Mouse (Mus musculus): ENCODE data around the gene Pip5k1c. TPM values are rescaled to one million over a fixed set of nuclear protein-coding genes. Genes with fewer than 3 reads are reported as not detected.

Gene Pip5k1c
- polyA plus RNA-seq, 1 experiment from 2014 or later: 159 TPM

DNA sequence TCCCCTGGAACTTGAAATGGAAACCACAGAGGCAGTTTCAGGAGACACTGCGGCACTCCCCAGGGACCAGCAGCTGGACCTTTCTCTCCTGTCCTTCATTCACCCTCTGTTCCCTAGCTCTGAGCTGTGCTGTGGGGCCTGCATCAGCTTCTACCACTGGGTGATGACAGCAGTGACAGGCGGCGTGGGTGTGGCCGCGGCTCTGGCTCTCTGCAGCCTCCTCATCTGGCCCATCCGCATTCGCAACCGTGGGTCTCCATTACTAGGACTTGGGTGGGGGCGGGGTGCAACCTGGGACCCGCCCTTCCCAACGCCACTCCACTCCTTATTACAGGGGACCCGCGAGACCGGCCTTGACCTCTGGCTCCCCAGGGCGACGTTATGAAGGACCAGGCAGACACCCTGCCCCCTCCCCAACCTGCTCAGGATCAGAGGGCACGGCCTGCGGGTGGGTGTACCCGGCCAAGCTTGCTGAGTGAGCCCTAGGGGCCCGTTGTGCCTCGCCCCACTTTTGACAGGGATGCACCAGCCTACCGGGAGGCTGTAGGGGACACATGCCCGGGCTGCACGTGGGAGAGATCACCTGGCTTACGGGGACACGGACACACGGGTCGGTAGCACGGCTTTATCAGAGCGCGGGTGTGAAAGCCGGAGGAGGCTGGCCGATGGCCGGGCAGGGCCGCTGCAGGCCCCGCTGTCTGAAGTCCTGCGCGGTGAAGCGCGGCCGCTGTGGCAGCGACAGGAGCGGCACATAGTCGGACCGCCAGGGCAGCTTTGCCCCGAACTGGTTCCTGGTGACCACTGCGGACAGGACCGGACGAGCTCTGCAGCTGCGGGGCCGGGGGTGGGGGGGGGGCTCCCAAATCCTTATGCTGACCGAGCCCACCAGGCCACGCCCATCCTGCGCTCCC, 70.9 kb downstream of the Pip5k1c start:
- no peak for ATAC-seq (replicated peaks)
- H3K4me2 ChIP-seq: peak overlapping the region; percentile 45

GRCm38 (mm10) chr10:81364666-81365065, 71.9 kb downstream of the Pip5k1c start:
- 11% methylated on average over 28 of the region's 28 CpGs for WGBS
- no peaks in the 10 kb centered on the region for H3K9me3 ChIP-seq
- H3K27ac ChIP-seq: no peak overlapping the region
- H3K4me3 ChIP-seq: peak overlapping the region; percentile 17
- H3K4me2 ChIP-seq: peak overlapping the region; percentile 45
- peaks cover 13% of the 10 kb centered on the region for H3K27me3 ChIP-seq (replicated peaks)
- peaks cover 27% of the 10 kb centered on the region for H3K36me3 ChIP-seq (replicated peaks)
- ATAC-seq (replicated peaks): no peak; the same call in 1 of the 2 replicates
- peaks cover 30% of the 10 kb centered on the region for H3K4me1 ChIP-seq
- H3K9ac ChIP-seq: peak overlapping the region; percentile 23; the same call in 1 of the 2 replicates

More for the DNA sequence above, 70.9 kb downstream of the Pip5k1c start:
- H3K9ac ChIP-seq: peak overlapping the region; percentile 19
- no peaks in the 10 kb centered on the region for H3K9me3 ChIP-seq
- 16% methylated on average over 54 of the region's 54 CpGs for WGBS
- peaks cover 17% of the 10 kb centered on the region for H3K36me3 ChIP-seq (replicated peaks)
- no peak overlapping the region for H3K27ac ChIP-seq
- peaks cover 13% of the 10 kb centered on the region for H3K27me3 ChIP-seq (replicated peaks)
- H3K4me3 ChIP-seq: peak overlapping the region; percentile 17
- H3K4me1 ChIP-seq: peaks cover 33% of the 10 kb centered on the region

DNA sequence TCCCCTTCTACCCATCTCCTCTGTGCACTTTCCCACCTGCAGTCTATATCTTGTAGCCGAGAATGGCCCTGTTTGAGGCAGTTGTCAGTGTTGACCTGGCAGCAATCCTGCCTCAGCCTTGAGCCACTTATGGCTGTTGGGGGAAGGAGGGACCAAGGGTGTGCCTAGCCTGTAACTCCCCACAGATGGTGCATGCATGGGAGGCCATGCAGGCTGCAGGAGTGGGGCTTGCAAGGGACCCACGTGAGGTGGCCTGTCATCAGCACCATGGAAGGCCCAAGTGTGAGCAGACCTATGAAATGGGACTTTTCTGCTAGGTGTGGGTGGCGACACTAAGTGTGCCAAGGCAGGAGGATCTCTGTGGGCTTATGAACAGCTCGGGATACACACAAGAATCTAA, 72.3 kb downstream of the Pip5k1c start:
- peaks cover 31% of the 10 kb centered on the region for H3K36me3 ChIP-seq (replicated peaks)
- no peak; the same call in 1 of the 2 replicates for ATAC-seq (replicated peaks)
- 33% methylated on average over 4 of the region's 4 CpGs for WGBS
- H3K4me1 ChIP-seq: peaks cover 30% of the 10 kb centered on the region
- H3K9ac ChIP-seq: no peak overlapping the region
- H3K9me3 ChIP-seq: no peaks in the 10 kb centered on the region
- no peak overlapping the region for H3K27ac ChIP-seq
- H3K4me3 ChIP-seq: no peak overlapping the region
- no peak overlapping the region for H3K4me2 ChIP-seq
- H3K27me3 ChIP-seq (replicated peaks): peaks cover 13% of the 10 kb centered on the region

DNA sequence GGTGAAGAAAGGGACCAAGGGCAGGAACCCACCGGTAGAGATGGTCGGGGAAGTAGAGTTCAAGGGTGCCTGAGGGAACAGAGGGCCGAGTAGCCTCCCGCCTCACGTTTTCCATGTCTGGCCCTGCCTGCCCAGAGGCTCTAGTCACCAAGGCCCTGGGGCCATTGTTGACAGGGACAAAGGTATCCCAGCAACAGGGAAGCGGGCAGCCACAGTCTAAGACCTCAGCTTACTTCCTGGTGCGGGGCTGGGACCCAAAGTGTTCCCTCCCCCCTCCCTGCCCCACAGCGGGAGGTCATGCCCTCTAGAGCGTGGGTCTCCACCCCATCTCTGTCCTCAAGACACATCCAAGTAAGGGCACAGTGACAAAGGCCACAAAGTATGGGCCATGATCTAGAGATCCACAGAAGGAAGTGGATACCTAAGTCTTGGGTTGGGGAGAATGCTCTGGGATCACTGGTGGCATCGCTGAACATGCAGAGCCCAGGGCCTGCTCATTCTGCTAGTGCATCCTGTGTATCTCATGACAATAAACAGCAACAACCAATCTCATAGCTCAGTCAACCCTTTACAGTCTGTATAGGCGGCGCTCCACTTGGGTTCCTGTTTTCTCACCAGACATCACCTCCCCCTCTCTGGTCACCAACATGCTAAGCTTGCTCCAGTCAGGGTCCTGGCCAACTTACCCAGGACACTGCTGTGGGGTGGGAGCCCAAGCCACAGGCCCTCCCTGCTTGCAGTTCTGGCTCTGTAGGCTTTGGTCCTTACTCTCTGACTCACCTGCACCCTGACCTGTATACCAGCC, 73.1 kb downstream of the Pip5k1c start, which contains the start of gene 4930404N11Rik:
TSS of gene 4930404N11Rik (minus strand) at position 145 of the 805 bp plus-strand sequence.
- H3K9ac ChIP-seq: peak within 1 kb of the TSS; percentile 23; the same call in 1 of the 2 replicates
- no peak for ATAC-seq (replicated peaks)
- H3K27ac ChIP-seq: no peak within 1 kb of the TSS

DNA sequence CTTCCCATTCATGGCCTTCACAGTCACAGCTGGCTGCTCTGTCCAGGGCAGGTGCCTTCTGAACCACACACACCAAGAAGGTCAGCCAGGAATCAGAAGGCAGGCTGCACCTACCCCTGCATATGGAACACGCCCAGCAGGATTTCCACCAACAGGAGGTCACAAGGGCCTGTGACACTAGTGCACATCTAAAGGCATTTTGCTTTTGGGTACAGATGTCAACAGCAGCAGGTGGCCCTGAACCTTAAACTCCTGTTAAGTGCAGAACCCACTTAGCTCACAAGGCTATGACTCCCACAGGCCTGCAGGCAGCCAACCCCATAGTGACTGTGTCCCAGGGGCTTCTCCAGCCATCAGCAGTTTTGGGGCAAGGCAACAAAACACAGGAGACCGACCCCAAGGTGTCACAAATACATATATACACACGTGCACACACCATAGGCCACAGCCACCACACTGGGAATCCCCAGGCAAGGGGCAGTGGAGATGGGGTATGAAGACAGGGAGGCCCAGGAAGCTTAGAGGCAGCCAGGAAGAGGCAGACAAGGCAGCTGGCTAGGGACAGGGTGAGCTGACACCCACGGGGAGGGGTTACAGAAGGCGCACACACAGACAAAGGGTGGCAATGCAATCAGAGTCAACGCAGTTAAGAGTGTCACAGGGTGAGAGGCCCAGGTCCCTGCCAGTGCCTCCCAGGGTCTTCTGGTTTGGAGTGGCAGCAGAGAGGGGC, 73.9 kb downstream of the Pip5k1c start:
- Histone ChIP-seq H3K9me3 (no peaks in the 10 kb centered on the region), H3K27me3 (replicated peaks) (peaks cover 13% of the 10 kb centered on the region), H3K27ac (no peak overlapping the region), H3K9ac (no peak overlapping the region), H3K4me3 (no peak overlapping the region), H3K4me1 (peaks cover 24% of the 10 kb centered on the region), H3K4me2 (no peak overlapping the region), H3K36me3 (replicated peaks) (peaks cover 42% of the 10 kb centered on the region)
- ATAC-seq (replicated peaks): no peak
- WGBS: 75% methylated on average over 6 of the region's 6 CpGs

More for the DNA sequence above, 73.1 kb downstream of the Pip5k1c start, which contains the start of gene 4930404N11Rik:
- peaks cover 13% of the 10 kb centered on the region for H3K27me3 ChIP-seq (replicated peaks)
- peak within 1 kb of the TSS; percentile 45 for H3K4me2 ChIP-seq
- H3K4me3 ChIP-seq: peak within 1 kb of the TSS; percentile 17; the same call in 1 of the 2 replicates
- no peaks in the 10 kb centered on the region for H3K9me3 ChIP-seq
- H3K36me3 ChIP-seq (replicated peaks): peaks cover 38% of the 10 kb centered on the region
- peaks cover 25% of the 10 kb centered on the region for H3K4me1 ChIP-seq
- 18% methylated on average over 12 of the region's 12 CpGs for WGBS

GRCm38 (mm10) chr10:81367207-81367495, 74.4 kb downstream of the Pip5k1c start:
- Histone ChIP-seq H3K27ac (no peak overlapping the region), H3K9me3 (no peaks in the 10 kb centered on the region), H3K9ac (no peak overlapping the region), H3K4me3 (no peak overlapping the region), H3K4me2 (no peak overlapping the region), H3K27me3 (replicated peaks) (peaks cover 13% of the 10 kb centered on the region), H3K4me1 (peaks cover 24% of the 10 kb centered on the region), H3K36me3 (replicated peaks) (peaks cover 42% of the 10 kb centered on the region)
- 51% methylated on average over 6 of the region's 6 CpGs for WGBS
- no peak for ATAC-seq (replicated peaks)

Small RNA genes within 50 kb of the gene (microRNA-seq; reads per million reads assigned to microRNA genes)
- 18.9 reads per million, percentile 36 among the genes with 10 or more reads in this experiment for gene Mir3057

Other genes with a start within 250 kb of the Pip5k1c start
- gene Sgta, start 232.8 kb upstream of the Pip5k1c start, polyA plus RNA-seq (2015; fragmentation: Nextera tagmentation; extraction: Ambion mirVana): 353 and 376 TPM in 2 replicates
- gene Thop1, start 222.9 kb upstream of the Pip5k1c start, polyA plus RNA-seq (2015; fragmentation: Nextera tagmentation; extraction: Ambion mirVana): 48.8 and 52.2 TPM in 2 replicates
- gene Creb3l3, start 194.1 kb upstream of the Pip5k1c start, polyA plus RNA-seq (2015; fragmentation: Nextera tagmentation; extraction: Ambion mirVana): 0.36 and 0.48 TPM in 2 replicates
- gene Map2k2, start 187.0 kb upstream of the Pip5k1c start, polyA plus RNA-seq (2015; fragmentation: Nextera tagmentation; extraction: Ambion mirVana): 258 and 270 TPM in 2 replicates
- gene Zbtb7a, start 157.7 kb upstream of the Pip5k1c start, polyA plus RNA-seq (2015; fragmentation: Nextera tagmentation; extraction: Ambion mirVana): 16.2 and 16.7 TPM in 2 replicates
- gene Pias4, start 125.0 kb upstream of the Pip5k1c start, polyA plus RNA-seq (2015; fragmentation: Nextera tagmentation; extraction: Ambion mirVana): 59.2 and 66.3 TPM in 2 replicates
- gene Eef2, start 116.3 kb upstream of the Pip5k1c start, polyA plus RNA-seq (2015; fragmentation: Nextera tagmentation; extraction: Ambion mirVana): 588 and 606 TPM in 2 replicates
- gene Dapk3, start 110.0 kb upstream of the Pip5k1c start, polyA plus RNA-seq (2015; fragmentation: Nextera tagmentation; extraction: Ambion mirVana): 66.3 and 67.3 TPM in 2 replicates
- gene 4930442H23Rik, start 109.1 kb upstream of the Pip5k1c start, polyA plus RNA-seq (2015; fragmentation: Nextera tagmentation; extraction: Ambion mirVana): not detected in 2 replicates
- gene Nmrk2, start 90.9 kb upstream of the Pip5k1c start, polyA plus RNA-seq (2015; fragmentation: Nextera tagmentation; extraction: Ambion mirVana): 0.14 TPM in 1 of 2 replicates, not detected in the other
- gene Atcay, start 62.1 kb upstream of the Pip5k1c start, polyA plus RNA-seq (2015; fragmentation: Nextera tagmentation; extraction: Ambion mirVana): 95.3 and 96.7 TPM in 2 replicates
- gene Zfr2, start 59.8 kb upstream of the Pip5k1c start, polyA plus RNA-seq (2015; fragmentation: Nextera tagmentation; extraction: Ambion mirVana): 35.4 and 37.2 TPM in 2 replicates
- 37.2 and 40.1 TPM in 2 replicates for gene Matk, start 40.0 kb upstream of the Pip5k1c start, polyA plus RNA-seq (2015; fragmentation: Nextera tagmentation; extraction: Ambion mirVana)
- 124 and 126 TPM in 2 replicates for gene Mrpl54, start 26.0 kb upstream of the Pip5k1c start, polyA plus RNA-seq (2015; fragmentation: Nextera tagmentation; extraction: Ambion mirVana)
- 36.4 and 38.5 TPM in 2 replicates for gene Apba3, start 26.0 kb upstream of the Pip5k1c start, polyA plus RNA-seq (2015; fragmentation: Nextera tagmentation; extraction: Ambion mirVana)
- gene Tjp3, start 1.4 kb upstream of the Pip5k1c start, polyA plus RNA-seq (2015; fragmentation: Nextera tagmentation; extraction: Ambion mirVana): 6.9 and 8.0 TPM in 2 replicates
- gene Cactin, start 28.1 kb downstream of the Pip5k1c start, polyA plus RNA-seq (2015; fragmentation: Nextera tagmentation; extraction: Ambion mirVana): 35.8 and 38.3 TPM in 2 replicates
- 5.7 and 6.2 TPM in 2 replicates for gene Tbxa2r, start 35.8 kb downstream of the Pip5k1c start, polyA plus RNA-seq (2015; fragmentation: Nextera tagmentation; extraction: Ambion mirVana)
- not detected in 2 replicates for gene Gipc3, start 50.3 kb downstream of the Pip5k1c start, polyA plus RNA-seq (2015; fragmentation: Nextera tagmentation; extraction: Ambion mirVana)
- 26.6 and 29.9 TPM in 2 replicates for gene Hmg20b, start 57.5 kb downstream of the Pip5k1c start, polyA plus RNA-seq (2015; fragmentation: Nextera tagmentation; extraction: Ambion mirVana)
- 19.7 and 22.5 TPM in 2 replicates for gene Mfsd12, start 64.5 kb downstream of the Pip5k1c start, polyA plus RNA-seq (2015; fragmentation: Nextera tagmentation; extraction: Ambion mirVana)
- 1.1 TPM in 2 replicates for gene 4930404N11Rik, start 72.9 kb downstream of the Pip5k1c start, polyA plus RNA-seq (2015; fragmentation: Nextera tagmentation; extraction: Ambion mirVana)
- gene Fzr1, start 85.6 kb downstream of the Pip5k1c start, polyA plus RNA-seq (2015; fragmentation: Nextera tagmentation; extraction: Ambion mirVana): 153 and 159 TPM in 2 replicates
- gene Dohh, start 91.5 kb downstream of the Pip5k1c start, polyA plus RNA-seq (2015; fragmentation: Nextera tagmentation; extraction: Ambion mirVana): 90.4 and 92.6 TPM in 2 replicates
- 8.4 and 9.3 TPM in 2 replicates for gene Gm48551, start 91.5 kb downstream of the Pip5k1c start, polyA plus RNA-seq (2015; fragmentation: Nextera tagmentation; extraction: Ambion mirVana)
- 2.7 and 3.3 TPM in 2 replicates for gene Gm48552, start 96.0 kb downstream of the Pip5k1c start, polyA plus RNA-seq (2015; fragmentation: Nextera tagmentation; extraction: Ambion mirVana)
- gene Smim24, start 100.1 kb downstream of the Pip5k1c start, polyA plus RNA-seq (2015; fragmentation: Nextera tagmentation; extraction: Ambion mirVana): 1.4 and 1.6 TPM in 2 replicates
- 18.1 and 22.8 TPM in 2 replicates for gene Nfic, start 162.7 kb downstream of the Pip5k1c start, polyA plus RNA-seq (2015; fragmentation: Nextera tagmentation; extraction: Ambion mirVana)
- 106 and 109 TPM in 2 replicates for gene Celf5, start 189.7 kb downstream of the Pip5k1c start, polyA plus RNA-seq (2015; fragmentation: Nextera tagmentation; extraction: Ambion mirVana)
- 69.7 and 73.8 TPM in 2 replicates for gene Ncln, start 203.4 kb downstream of the Pip5k1c start, polyA plus RNA-seq (2015; fragmentation: Nextera tagmentation; extraction: Ambion mirVana)
- gene S1pr4, start 207.2 kb downstream of the Pip5k1c start, polyA plus RNA-seq (2015; fragmentation: Nextera tagmentation; extraction: Ambion mirVana): 0.71 and 1.2 TPM in 2 replicates
- gene Gna15, start 231.3 kb downstream of the Pip5k1c start, polyA plus RNA-seq (2015; fragmentation: Nextera tagmentation; extraction: Ambion mirVana): 0.96 and 1.1 TPM in 2 replicates

All from midbrain, embryonic 15.5 days (tissue).